Mouse (Mus musculus): ENCODE results near the gene Il1b. TPM values are rescaled to one million over a fixed set of nuclear protein-coding genes. Genes with fewer than 3 reads are reported as not detected.
A peak's percentile ranks its signal among the peaks of the same experiment; 100 is the strongest.

The Il1b gene
- under 1 TPM in 1 of 2 experiments, not detected in 1; 0.52 TPM for total RNA-seq (2021)
- long read RNA-seq, experiment 1 = 0 reads
- long read RNA-seq, experiment 2 = 0 reads

- no peak for DNase-seq (ENCODE audit: low spot score in 2 of 2)
These were observed at the start of gene Il1b for GRCm38 (mm10) chr2:129371039-129371438. Gene Il1b (minus strand): TSS chr2:129371139.

GRCm38 (mm10) chr2:129419361-129419880 is 48.5 kb upstream of the Il1b start:
- DNase-seq (ENCODE audit: low spot score in 2 of 2) = no peak

- DNase-seq (ENCODE audit: low spot score in 2 of 2) = no peak
These were observed 43.7 kb upstream of the Il1b start for GRCm38 (mm10) chr2:129414593-129414992.

- DNase-seq (ENCODE audit: low spot score in 2 of 2) = no peak
These were observed 42.5 kb upstream of the Il1b start for GRCm38 (mm10) chr2:129413488-129413887.

GRCm38 (mm10) chr2:129411651-129412050 is 40.7 kb upstream of the Il1b start:
- DNase-seq (ENCODE audit: low spot score in 2 of 2) = no peak

- no peak for DNase-seq (ENCODE audit: low spot score in 2 of 2)
These were observed 39.4 kb upstream of the Il1b start for GRCm38 (mm10) chr2:129410344-129410743.

- DNase-seq (ENCODE audit: low spot score in 2 of 2) = peak; percentile 56 to 73
These were observed 37.5 kb upstream of the Il1b start for GRCm38 (mm10) chr2:129408476-129408875.

GRCm38 (mm10) chr2:129407596-129407995 is 36.7 kb upstream of the Il1b start:
- no peak for DNase-seq (ENCODE audit: low spot score in 2 of 2)

GRCm38 (mm10) chr2:129406508-129406907 is 35.6 kb upstream of the Il1b start:
- no peak for DNase-seq (ENCODE audit: low spot score in 2 of 2)

GRCm38 (mm10) chr2:129403786-129404185 is 32.8 kb upstream of the Il1b start:
- no peak for DNase-seq (ENCODE audit: low spot score in 2 of 2)

GRCm38 (mm10) chr2:129402330-129402729 is 31.4 kb upstream of the Il1b start:
- no peak for DNase-seq (ENCODE audit: low spot score in 2 of 2)

GRCm38 (mm10) chr2:129401803-129402202 is 30.9 kb upstream of the Il1b start:
- DNase-seq (ENCODE audit: low spot score in 2 of 2) = no peak

GRCm38 (mm10) chr2:129398176-129398575 is 27.2 kb upstream of the Il1b start:
- DNase-seq (ENCODE audit: low spot score in 2 of 2) = no peak

GRCm38 (mm10) chr2:129393524-129393923 is 22.6 kb upstream of the Il1b start:
- DNase-seq (ENCODE audit: low spot score in 2 of 2) = no peak

GRCm38 (mm10) chr2:129390161-129390560 is 19.2 kb upstream of the Il1b start:
- no peak for DNase-seq (ENCODE audit: low spot score in 2 of 2)

GRCm38 (mm10) chr2:129389323-129389722 is 18.4 kb upstream of the Il1b start:
- no peak for DNase-seq (ENCODE audit: low spot score in 2 of 2)

GRCm38 (mm10) chr2:129385331-129385730 is 14.4 kb upstream of the Il1b start:
- DNase-seq (ENCODE audit: low spot score in 2 of 2) = no peak

- no peak for DNase-seq (ENCODE audit: low spot score in 2 of 2)
These were observed 13.3 kb upstream of the Il1b start for GRCm38 (mm10) chr2:129384272-129384660.

GRCm38 (mm10) chr2:129383512-129384271 is 12.8 kb upstream of the Il1b start:
- no peak for DNase-seq (ENCODE audit: low spot score in 2 of 2)

- DNase-seq (ENCODE audit: low spot score in 2 of 2) = no peak
These were observed 10.0 kb upstream of the Il1b start for GRCm38 (mm10) chr2:129380746-129381474.

GRCm38 (mm10) chr2:129380211-129380610 is 9.3 kb upstream of the Il1b start:
- no peak for DNase-seq (ENCODE audit: low spot score in 2 of 2)

GRCm38 (mm10) chr2:129373307-129373706 is 2.4 kb upstream of the Il1b start:
- DNase-seq (ENCODE audit: low spot score in 2 of 2) = no peak

Measured in gastrocnemius, postnatal 4 days (tissue).